Mouse (Mus musculus) heart, postnatal 4 days (tissue): Measurements from ENCODE around the gene Meox2. TPM values are rescaled to one million over a fixed set of nuclear protein-coding genes. Genes with fewer than 3 reads are reported as not detected.
"Not testable (repeated sequence)": the region's sequence is repeated elsewhere in the genome, so short reads cannot be mapped to it uniquely, and the experiment has no call there.

ENCODE experiments used
- DNase-seq: peaks from one replicate; pipeline ENCODE4 v3.0.0; 2021
- total RNA-seq, 2 experiments: library from RNA; stranded (reverse); gene quantifications; 2 replicates each; pipeline ENCODE4 v1.2.3; 2021

Meox2 gene
- total RNA-seq = 10 to 100 TPM; 25.4 to 27.6 TPM

- DNase-seq = peak; percentile 68
Observed at GRCm38 (mm10) chr12:37108390-37108738, at the start of gene Meox2. Gene Meox2, plus strand, starts transcription at chr12:37108540.

- no peak for DNase-seq
Observed at GRCm38 (mm10) chr12:37072636-37073035, 35.7 kb upstream of the Meox2 start.

GRCm38 (mm10) chr12:37077308-37077707 is 31.0 kb upstream of the Meox2 start:
- no peak for DNase-seq

GRCm38 (mm10) chr12:37080005-37080404 is 28.3 kb upstream of the Meox2 start:
- not testable (repeated sequence) for DNase-seq

GRCm38 (mm10) chr12:37106541-37106940 is 1.8 kb upstream of the Meox2 start:
- no peak for DNase-seq

GRCm38 (mm10) chr12:37107150-37107549 is 1.2 kb upstream of the Meox2 start:
- peak; percentile 6 for DNase-seq

GRCm38 (mm10) chr12:37107713-37108389 is 489 bp upstream of the Meox2 start:
- peak; percentile 4 for DNase-seq

- DNase-seq = peak; percentile 31
Observed at GRCm38 (mm10) chr12:37108819-37109473, 606 bp downstream of the Meox2 start.

- peak; percentile 6 for DNase-seq
Observed at GRCm38 (mm10) chr12:37109474-37110012, 1.2 kb downstream of the Meox2 start.

GRCm38 (mm10) chr12:37110977-37111376 is 2.6 kb downstream of the Meox2 start:
- DNase-seq = no peak

- no peak for DNase-seq
Observed at GRCm38 (mm10) chr12:37119246-37119645, 10.9 kb downstream of the Meox2 start.

GRCm38 (mm10) chr12:37123763-37124162 is 15.4 kb downstream of the Meox2 start:
- no peak for DNase-seq

GRCm38 (mm10) chr12:37142080-37142703 is 33.9 kb downstream of the Meox2 start:
- no peak for DNase-seq

GRCm38 (mm10) chr12:37143879-37144278 is 35.5 kb downstream of the Meox2 start:
- no peak for DNase-seq

GRCm38 (mm10) chr12:37167742-37168141 is 59.4 kb downstream of the Meox2 start:
- no peak for DNase-seq

GRCm38 (mm10) chr12:37173324-37173723 is 65.0 kb downstream of the Meox2 start:
- no peak for DNase-seq

GRCm38 (mm10) chr12:37183689-37184088 is 75.3 kb downstream of the Meox2 start:
- peak; percentile 43 for DNase-seq

GRCm38 (mm10) chr12:37188940-37189488 is 80.7 kb downstream of the Meox2 start:
- DNase-seq = no peak

Other genes with a start within 250 kb of the Meox2 start
- gene Agmo, start 133.1 kb downstream of the Meox2 start, total RNA-seq = under 1 TPM; 0.23 to 0.62 TPM